Mouse (Mus musculus) kidney, adult 9 months (tissue): ENCODE data around the gene Klhdc8b.

Experiments
- DNase-seq: peaks from one replicate; pipeline ENCODE4 v3.0.0; 2022

Klhdc8b gene

GRCm38 (mm10) chr9:108461181-108461631 lies at the start of gene Klhdc8b:
Gene Klhdc8b, minus strand, starts transcription at chr9:108461581.
- peak; percentile 32 for DNase-seq

- DNase-seq = no peak
Observed at GRCm38 (mm10) chr9:108508776-108509175, 47.4 kb upstream of the Klhdc8b start.

GRCm38 (mm10) chr9:108507619-108508434 lies 46.4 kb upstream of the Klhdc8b start, which contains the start of gene Qars:
Gene Qars, plus strand, starts transcription at chr9:108507706.
- peak; percentile 99 for DNase-seq

- DNase-seq = no peak
Observed at GRCm38 (mm10) chr9:108506901-108507300, 45.5 kb upstream of the Klhdc8b start.

- DNase-seq = no peak
Observed at GRCm38 (mm10) chr9:108499943-108500342, 38.6 kb upstream of the Klhdc8b start.

GRCm38 (mm10) chr9:108499231-108499630 lies 37.9 kb upstream of the Klhdc8b start:
- no peak for DNase-seq

GRCm38 (mm10) chr9:108494905-108495304 lies 33.5 kb upstream of the Klhdc8b start:
- DNase-seq = no peak

- DNase-seq = no peak
Observed at GRCm38 (mm10) chr9:108494146-108494825, 32.9 kb upstream of the Klhdc8b start.

GRCm38 (mm10) chr9:108493246-108493645 lies 31.9 kb upstream of the Klhdc8b start:
- no peak for DNase-seq

GRCm38 (mm10) chr9:108492043-108492750 lies 30.8 kb upstream of the Klhdc8b start:
- peak; percentile 33 for DNase-seq

- no peak for DNase-seq
Observed at GRCm38 (mm10) chr9:108491286-108491580, 29.9 kb upstream of the Klhdc8b start.

GRCm38 (mm10) chr9:108490559-108491285 lies 29.3 kb upstream of the Klhdc8b start, which contains the start of gene Usp19:
Gene Usp19, plus strand, starts transcription at chr9:108490602.
- peak; percentile 98 for DNase-seq

- peak; percentile 25 for DNase-seq
Observed at GRCm38 (mm10) chr9:108489702-108490558, 28.5 kb upstream of the Klhdc8b start.

GRCm38 (mm10) chr9:108489215-108489614 lies 27.8 kb upstream of the Klhdc8b start:
- no peak for DNase-seq

- DNase-seq = no peak
Observed at GRCm38 (mm10) chr9:108488403-108488802, 27.0 kb upstream of the Klhdc8b start.

GRCm38 (mm10) chr9:108486973-108487530 lies 25.7 kb upstream of the Klhdc8b start:
- DNase-seq = no peak

GRCm38 (mm10) chr9:108485301-108485875 lies 24.0 kb upstream of the Klhdc8b start:
- DNase-seq = no peak

- no peak for DNase-seq
Observed at GRCm38 (mm10) chr9:108484021-108484420, 22.6 kb upstream of the Klhdc8b start.

GRCm38 (mm10) chr9:108483051-108483790 lies 21.8 kb upstream of the Klhdc8b start:
- no peak for DNase-seq

GRCm38 (mm10) chr9:108481520-108482210 lies 20.3 kb upstream of the Klhdc8b start:
- DNase-seq = no peak
